Mouse (Mus musculus) liver, postnatal 0 days (tissue): Measurements from ENCODE around the gene Mgat2. TPM values are rescaled to one million over a fixed set of nuclear protein-coding genes. Genes with fewer than 3 reads are reported as not detected.

ENCODE experiments used
- ATAC-seq: fragments of 200-750 bp; cut with Nextera tagmentation; 2 replicates; pipeline ENCODE4 v1.8.0; 2017; ENCODE audit warnings: mild to moderate bottlenecking, moderate library complexity
- DNase-seq: peaks from one replicate; pipeline ENCODE4 v3.0.0-alpha.2; 2016
- H3K27ac ChIP-seq: fragments of 300-500 bp; sonication (generic); 2 replicates; pipeline ENCODE4 v1.5.1; 2014; ENCODE audit warnings: antibody characterized with exemption, moderate library complexity, mild to moderate bottlenecking, low read depth
- H3K27me3 ChIP-seq: fragments of 300-500 bp; sonication (generic); 2 replicates; pipeline ENCODE4 v1.6.1; 2014; ENCODE audit warnings: low read length, control low read depth, mixed read lengths; ENCODE audit not compliant: insufficient read depth
- H3K36me3 ChIP-seq: fragments of 300-500 bp; sonication (generic); replicated peaks from 2 replicates; pipeline ENCODE4 v1.6.1; 2014; ENCODE audit warnings: mild to moderate bottlenecking, control low read depth, low read length, moderate library complexity, mixed read lengths; ENCODE audit not compliant: insufficient read depth
- H3K4me1 ChIP-seq: fragments of 300-500 bp; sonication (generic); 2 replicates; pipeline ENCODE4 v1.6.1; 2014; ENCODE audit warnings: antibody characterized with exemption, mild to moderate bottlenecking, control low read depth; ENCODE audit not compliant: insufficient read depth
- H3K4me2 ChIP-seq: fragments of 300-500 bp; sonication (generic); 2 replicates; pipeline ENCODE4 v1.6.1; 2014; ENCODE audit warnings: low read depth, mild to moderate bottlenecking, low read length, moderate library complexity, mixed read lengths
- H3K4me3 ChIP-seq: fragments of 300-500 bp; sonication (generic); 2 replicates; pipeline ENCODE4 v1.5.1; 2014; ENCODE audit warnings: low read depth, low read length
- H3K9ac ChIP-seq: fragments of 300-500 bp; sonication (generic); replicated peaks from 2 replicates; pipeline ENCODE4 v1.6.1; 2014; ENCODE audit warnings: mild to moderate bottlenecking, moderate library complexity
- H3K9me3 ChIP-seq: fragments of 300-500 bp; sonication (generic); 2 replicates; pipeline ENCODE4 v1.6.1; 2016; ENCODE audit warnings: mild to moderate bottlenecking, control low read depth, low read length, mixed read lengths
- CTCF ChIP-seq: sonication (generic); IDR thresholded peaks from 2 replicates; pipeline ENCODE4 v1.5.1; 2016; ENCODE audit warnings: antibody characterized with exemption, low read depth
- EP300 ChIP-seq: IDR thresholded peaks from 2 replicates; pipeline ENCODE4 v1.6.1; 2016; ENCODE audit warnings: antibody characterized with exemption, low read depth, mild to moderate bottlenecking
- WGBS: fragments of 180-500 bp; shearing (Covaris S2); extraction: QIAGEN DNeasy Blood & Tissue Kit; methylation state at CpG from one replicate; pipeline ENCODE4 v1.1.7; 2014; ENCODE audit not compliant: insufficient replicate concordance; 5-methylcytosine and 5-hydroxymethylcytosine counted together
- microRNA-seq: library from miRNA; unstranded; fragments of <30 nt; microRNA quantifications from one replicate; pipeline ENCODE4, GENCODE M21; 2016
- polyA plus RNA-seq: library from polyadenylated mRNA; unstranded; fragments of >200 nt; fragmentation: Nextera tagmentation; extraction: Ambion mirVana; gene quantifications from 2 replicates; pipeline ENCODE4 v1.2.1, GENCODE M21; 2015

Mgat2 gene
- polyA plus RNA-seq, 1 experiment from 2014 or later: 23.1 TPM

DNA sequence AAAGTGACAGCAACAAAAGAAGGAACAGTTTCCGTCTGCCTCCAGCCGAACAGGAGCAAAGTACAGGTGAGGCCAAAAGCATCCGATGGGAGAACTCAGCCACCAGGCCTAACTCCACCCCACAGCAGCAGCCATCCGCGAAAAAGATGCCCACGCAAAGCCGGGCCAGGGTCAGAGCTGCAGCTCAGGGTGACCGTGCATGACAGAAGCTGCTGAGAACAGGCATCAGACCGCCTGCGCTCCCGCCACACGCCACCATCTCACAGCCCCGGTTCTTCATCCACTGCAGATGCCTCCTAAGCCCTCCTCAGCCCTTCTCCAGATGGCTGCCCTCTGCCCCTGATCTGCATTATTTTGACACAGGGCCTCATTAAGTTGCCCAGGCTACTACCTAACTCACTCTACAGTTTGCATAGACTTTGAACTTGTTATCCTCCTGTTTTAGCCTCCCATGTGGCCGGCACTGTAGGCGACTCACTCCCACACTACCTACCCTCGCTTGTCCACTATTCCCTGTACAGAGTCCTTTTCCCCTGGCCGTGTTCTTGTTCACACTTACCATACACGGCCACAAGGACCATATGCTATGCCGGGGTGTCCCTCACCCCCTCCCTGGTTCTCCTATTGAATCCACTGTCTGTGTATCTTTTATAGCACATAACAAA is 36.8 kb downstream of the Mgat2 start:
- peak; percentile 82 for ATAC-seq
- no peak overlapping the region for H3K27ac ChIP-seq

DNA sequence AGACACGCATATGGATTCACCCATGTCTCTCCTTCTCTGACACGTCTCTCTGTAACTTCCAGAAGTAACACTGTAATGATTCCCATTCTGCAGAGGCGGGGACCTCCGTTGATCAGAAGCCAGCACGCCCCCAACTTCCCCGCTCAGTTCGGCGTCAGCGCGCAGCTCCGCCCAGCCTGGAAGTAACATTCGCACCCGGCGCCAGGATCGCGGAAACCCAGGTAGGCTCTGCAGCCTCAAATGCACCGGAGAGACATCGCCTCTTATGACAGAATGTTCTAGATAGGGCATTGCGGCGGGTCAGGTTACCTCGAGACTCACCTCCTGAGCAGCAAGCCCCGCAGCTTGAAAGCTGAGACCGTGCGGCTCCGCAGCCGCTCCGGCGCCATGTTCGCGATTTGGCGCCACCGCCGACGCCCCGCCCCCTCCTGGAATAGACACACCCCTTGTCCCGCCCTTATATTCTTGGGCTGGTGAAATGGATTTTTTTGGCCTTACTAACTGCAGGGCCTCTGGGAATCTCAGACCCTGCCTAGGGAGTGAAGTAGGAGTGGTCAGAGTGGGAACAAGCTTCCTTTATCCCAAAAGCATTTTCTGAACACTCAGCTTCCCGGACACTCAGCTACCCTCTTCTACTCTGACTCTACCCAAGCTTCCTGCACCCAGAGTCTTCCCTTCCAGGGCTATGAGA is 44.0 kb downstream of the Mgat2 start, which contains the start of gene Pole2:
Gene Pole2, minus strand, starts transcription at position 420 of the 691 bp plus-strand sequence.
- peak within 1 kb of the TSS; percentile 67 for H3K4me3 ChIP-seq
- under 1% methylated on average over 36 of the region's 37 CpGs for WGBS
- H3K9ac ChIP-seq: peak within 1 kb of the TSS; percentile 72
- no peaks in the 10 kb centered on the region for H3K9me3 ChIP-seq
- H3K27me3 ChIP-seq: no peaks in the 10 kb centered on the region
- peaks cover 6% of the 10 kb centered on the region; the same call in 1 of the 2 replicates for H3K36me3 ChIP-seq
- peak within 1 kb of the TSS; percentile 72 for H3K4me2 ChIP-seq
- ATAC-seq (peak; percentile 96), DNase-seq (peak; percentile 92)
- peak within 1 kb of the TSS; percentile 76 for H3K27ac ChIP-seq
- peaks cover 8% of the 10 kb centered on the region for H3K4me1 ChIP-seq
- TF ChIP-seq CTCF (no peak), EP300 (0 out of 2 replicates have a peak, but pooled peaks have one; percentile 25)

More for the DNA sequence above, 36.8 kb downstream of the Mgat2 start:
- Histone ChIP-seq H3K27me3 (no peaks in the 10 kb centered on the region), H3K4me2 (no peak overlapping the region), H3K9ac (no peak overlapping the region), H3K9me3 (no peaks in the 10 kb centered on the region), H3K4me3 (no peak overlapping the region), H3K4me1 (no peaks in the 10 kb centered on the region), H3K36me3 (peaks cover 40% of the 10 kb centered on the region)
- DNase-seq: no peak
- 87% methylated on average over 19 of the region's 19 CpGs for WGBS
- TF ChIP-seq EP300: no peak
- TF ChIP-seq CTCF: no peak

DNA sequence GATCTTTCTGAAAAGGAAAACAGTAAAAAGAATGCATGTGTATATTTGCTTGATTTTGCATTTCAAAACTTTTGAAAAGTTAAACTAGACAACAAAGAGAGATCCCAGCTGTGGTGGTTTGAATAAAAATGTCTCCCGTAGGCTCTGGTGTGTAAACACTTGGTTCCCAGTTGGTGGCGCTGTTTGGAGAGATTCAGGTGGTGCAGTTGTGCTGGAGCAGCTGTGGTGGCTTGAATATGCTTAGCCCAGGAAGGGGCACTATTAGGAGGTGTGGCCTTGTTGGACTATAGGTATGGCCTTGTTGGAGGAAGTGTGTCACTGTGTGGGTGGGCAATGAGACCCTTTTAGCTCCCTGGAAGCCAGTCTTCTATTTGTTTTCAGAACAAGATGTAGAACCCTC is 45.3 kb downstream of the Mgat2 start:
- TF ChIP-seq EP300 (no peak), CTCF (peak; percentile 61)
- Histone ChIP-seq H3K27me3 (no peaks in the 10 kb centered on the region), H3K4me1 (peaks cover 8% of the 10 kb centered on the region), H3K4me3 (no peak overlapping the region), H3K36me3 (peaks cover 6% of the 10 kb centered on the region; the same call in 1 of the 2 replicates), H3K9me3 (no peaks in the 10 kb centered on the region), H3K4me2 (no peak overlapping the region), H3K9ac (no peak overlapping the region), H3K27ac (no peak overlapping the region)
- ATAC-seq (no peak), DNase-seq (peak; percentile 63)
- WGBS: 52% methylated on average over 2 of the region's 2 CpGs

DNA sequence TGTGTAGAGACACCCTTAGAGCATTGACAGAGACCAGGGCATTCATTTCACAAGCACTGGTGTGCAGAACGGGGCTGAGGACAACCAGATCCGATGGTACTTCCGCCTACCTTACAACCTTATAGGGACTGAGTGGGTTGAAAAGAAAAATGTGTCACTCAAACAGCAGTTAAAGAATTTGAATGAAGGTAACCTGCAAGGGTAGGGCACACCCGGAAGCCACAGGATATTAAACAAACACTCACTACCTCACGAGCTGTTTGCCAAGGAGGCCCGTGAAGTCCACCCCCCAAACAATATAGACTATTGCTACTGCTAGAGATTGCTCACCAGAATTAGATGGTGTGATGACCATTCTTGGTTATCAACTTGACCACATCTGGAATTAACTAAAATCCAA is 51.8 kb downstream of the Mgat2 start:
- WGBS: 75% methylated on average over 6 of the region's 6 CpGs
- Histone ChIP-seq H3K9ac (no peak overlapping the region), H3K27ac (no peak overlapping the region), H3K36me3 (no peaks in the 10 kb centered on the region), H3K4me3 (no peak overlapping the region), H3K4me1 (no peaks in the 10 kb centered on the region), H3K27me3 (no peaks in the 10 kb centered on the region), H3K9me3 (no peaks in the 10 kb centered on the region), H3K4me2 (no peak overlapping the region)
- ATAC-seq (no peak), DNase-seq (no peak)
- no peak for TF ChIP-seq EP300
- TF ChIP-seq CTCF: no peak

Small RNAs within 50 kb of the gene (microRNA-seq; reads per million reads assigned to microRNA genes)
- gene Gm47287 (not detected), gene Gm47295 (2.0 reads per million)

Other genes with a start within 250 kb of the Mgat2 start
- 1,274 and 1,279 TPM in 2 replicates for gene Rps29, start 25.0 kb upstream of the Mgat2 start, polyA plus RNA-seq
- 8.8 and 9.6 TPM in 2 replicates for gene Lrr1, start 15.3 kb upstream of the Mgat2 start, polyA plus RNA-seq
- 543 and 555 TPM in 2 replicates for gene Rpl36al, start 74 bp upstream of the Mgat2 start, polyA plus RNA-seq
- 9.1 and 10.2 TPM in 2 replicates for gene Gm49383, start 12.9 kb downstream of the Mgat2 start, polyA plus RNA-seq
- gene Dnaaf2, start 14.3 kb downstream of the Mgat2 start, polyA plus RNA-seq: 2.9 and 3.0 TPM in 2 replicates
- gene Gm49384, start 20.1 kb downstream of the Mgat2 start, polyA plus RNA-seq: 8.3 and 9.5 TPM in 2 replicates
- gene Pole2, start 44.0 kb downstream of the Mgat2 start, polyA plus RNA-seq: 8.0 and 9.3 TPM in 2 replicates
- 5.9 and 6.1 TPM in 2 replicates for gene Klhdc1, start 57.0 kb downstream of the Mgat2 start, polyA plus RNA-seq
- gene Klhdc2, start 112.5 kb downstream of the Mgat2 start, polyA plus RNA-seq: 54.2 and 59.3 TPM in 2 replicates
- gene Nemf, start 173.0 kb downstream of the Mgat2 start, polyA plus RNA-seq: 28.3 and 29.7 TPM in 2 replicates
- 33.8 and 44.6 TPM in 2 replicates for gene Arf6, start 188.0 kb downstream of the Mgat2 start, polyA plus RNA-seq
- gene Gm9887, start 188.3 kb downstream of the Mgat2 start, polyA plus RNA-seq: 1.00 and 1.3 TPM in 2 replicates